Mouse (Mus musculus) lung, adult 2 months (tissue): ENCODE data around the gene Smarcd2. TPM values are rescaled to one million over a fixed set of nuclear protein-coding genes. Genes with fewer than 3 reads are reported as not detected.

Source experiments
- DNase-seq: peaks from one replicate; pipeline ENCODE4 v3.0.0; 2022
- H3K4me1 ChIP-seq: fragments of 200-500 bp; 2 replicates; pipeline ENCODE4 v1.6.1; 2011; ENCODE audit warnings: low read length; ENCODE audit not compliant: control insufficient read depth, insufficient read depth
- H3K4me3 ChIP-seq: fragments of 200-500 bp; replicated peaks from 2 replicates; pipeline ENCODE3; 2011; ENCODE audit warnings: low read depth, mild to moderate bottlenecking, control low read depth, low read length; ENCODE audit errors: extremely low read depth
- CTCF ChIP-seq: fragments of 200-500 bp; IDR thresholded peaks from 2 replicates; pipeline ENCODE4 v1.5.1; 2011; ENCODE audit warnings: mild to moderate bottlenecking, low read length, control low read depth; ENCODE audit not compliant: insufficient read depth
- POLR2A ChIP-seq: fragments of 200-500 bp; IDR thresholded peaks from 2 replicates; pipeline ENCODE4 v1.6.1; 2011; ENCODE audit warnings: low read depth, mild to moderate bottlenecking, control low read depth, low read length, borderline replicate concordance; ENCODE audit errors: extremely low read depth
- WGBS: fragments of 180-500 bp; shearing (Covaris S2); methylation state at CpG from one replicate; pipeline ENCODE4 v1.1.7; 2018; 5-methylcytosine and 5-hydroxymethylcytosine counted together
- polyA plus RNA-seq: library from polyadenylated mRNA; depleted of rRNA; stranded (reverse); fragments of >200 nt; gene quantifications from 2 replicates; pipeline ENCODE4 v1.2.3, GENCODE M21; 2012

The Smarcd2 gene
- polyA plus RNA-seq, 1 experiment = 125 TPM

- Histone ChIP-seq H3K4me3 (no peak overlapping the region), H3K4me1 (no peaks in the 10 kb centered on the region)
- 75% methylated on average over 6 of the region's 6 CpGs for WGBS
- TF ChIP-seq CTCF = no peak
- no peak for TF ChIP-seq POLR2A
- no peak for DNase-seq
Measured at GRCm38 (mm10) chr11:106282452-106282851, 9.7 kb upstream of the Smarcd2 start.

GRCm38 (mm10) chr11:106276454-106276853 is 3.7 kb upstream of the Smarcd2 start, which contains the start of gene Tcam1:
Tcam1 (plus strand) TSS chr11:106276672.
- H3K4me1 ChIP-seq = peaks cover 13% of the 10 kb centered on the region
- TF ChIP-seq CTCF (peak; percentile 92), POLR2A (no peak)
- peak; percentile 96 for DNase-seq
- peak within 1 kb of the TSS; percentile 41 for H3K4me3 ChIP-seq
- WGBS = 4% methylated on average over 25 of the region's 25 CpGs

DNA sequence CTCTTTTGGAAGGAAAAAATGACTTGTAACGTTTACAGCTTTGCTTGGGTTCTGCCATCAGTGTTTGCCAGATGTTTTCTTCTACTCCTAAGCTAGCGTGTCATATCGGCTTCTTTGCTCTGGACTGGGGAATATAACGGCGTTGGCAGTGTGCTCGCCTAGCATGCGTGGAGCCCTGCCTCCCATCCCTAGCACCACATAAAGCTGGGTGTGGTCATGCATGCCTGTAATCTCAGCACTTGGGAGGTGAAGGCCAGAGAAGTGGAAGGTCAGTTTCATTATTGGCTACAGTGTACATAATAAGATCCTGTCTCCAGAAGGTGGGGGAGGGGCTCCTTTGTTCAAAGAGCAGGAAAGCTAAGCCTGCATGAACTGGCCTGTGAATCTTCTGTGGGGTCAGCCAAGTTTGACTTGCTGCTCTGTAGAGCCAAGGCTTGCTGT is 2.2 kb upstream of the Smarcd2 start:
- 33% methylated on average over 7 of the region's 7 CpGs for WGBS
- no peak for DNase-seq
- TF ChIP-seq POLR2A (no peak), CTCF (no peak)
- Histone ChIP-seq H3K4me1 (peaks cover 21% of the 10 kb centered on the region), H3K4me3 (no peak overlapping the region)

GRCm38 (mm10) chr11:106274374-106274773 is 1.6 kb upstream of the Smarcd2 start:
- TF ChIP-seq CTCF (no peak), POLR2A (no peak)
- WGBS = 87% methylated on average over 1 of the region's 1 CpGs
- no peak for DNase-seq
- Histone ChIP-seq H3K4me3 (no peak overlapping the region), H3K4me1 (peaks cover 21% of the 10 kb centered on the region)

- 95% methylated on average over 6 of the region's 6 CpGs for WGBS
- H3K4me3 ChIP-seq = no peak overlapping the region
Measured at GRCm38 (mm10) chr11:106273811-106274210, 1.0 kb upstream of the Smarcd2 start.

GRCm38 (mm10) chr11:106273311-106273684 is 526 bp upstream of the Smarcd2 start:
- WGBS = 7% methylated on average over 16 of the region's 16 CpGs
- H3K4me3 ChIP-seq = peak overlapping the region; percentile 82

More at GRCm38 (mm10) chr11:106273811-106274210, 1.0 kb upstream of the Smarcd2 start:
- DNase-seq = no peak
- peaks cover 27% of the 10 kb centered on the region for H3K4me1 ChIP-seq
- TF ChIP-seq CTCF (no peak), POLR2A (no peak)

GRCm38 (mm10) chr11:106271794-106272643 is 753 bp downstream of the Smarcd2 start:
- 2% methylated on average over 41 of the region's 41 CpGs for WGBS
- TF ChIP-seq CTCF = no peak
- no peak for TF ChIP-seq POLR2A
- Histone ChIP-seq H3K4me1 (peaks cover 40% of the 10 kb centered on the region), H3K4me3 (peak overlapping the region; percentile 85)
- peak; percentile 32 for DNase-seq

More at GRCm38 (mm10) chr11:106273311-106273684, 526 bp upstream of the Smarcd2 start:
- TF ChIP-seq POLR2A (no peak), CTCF (no peak)
- H3K4me1 ChIP-seq = peaks cover 31% of the 10 kb centered on the region
- DNase-seq = no peak

DNA sequence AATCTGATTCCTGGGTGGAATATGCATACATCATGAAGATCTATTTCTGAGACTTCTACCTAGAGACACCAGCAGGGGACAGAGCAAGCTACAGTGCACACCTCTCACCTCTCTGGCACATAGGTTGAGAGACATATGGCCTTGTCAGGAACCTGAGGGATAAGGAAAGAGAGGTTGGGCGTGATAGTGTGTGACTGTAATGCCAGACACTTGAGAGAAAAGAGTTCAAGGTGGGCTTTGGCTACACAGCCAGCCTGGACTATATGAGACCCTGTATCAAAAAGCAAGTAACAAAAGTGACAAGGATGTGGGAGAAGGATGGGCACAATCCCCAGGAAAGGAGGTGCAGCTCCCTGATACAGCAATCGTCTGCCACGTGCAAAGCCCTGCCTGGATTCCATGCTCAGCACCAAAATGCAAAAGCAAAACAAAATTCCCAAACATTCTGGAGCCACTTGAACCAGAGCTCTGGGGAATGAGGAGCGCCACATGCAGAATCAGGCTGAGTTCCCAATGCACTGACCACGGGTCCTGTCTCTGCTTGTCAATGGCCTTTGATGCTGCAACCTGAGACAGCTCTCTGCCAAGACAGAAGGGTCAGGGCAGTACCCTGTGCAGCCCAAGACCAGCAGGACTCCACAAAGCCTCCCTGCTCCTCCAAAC is 1.5 kb downstream of the Smarcd2 start:
- 13% methylated on average over 5 of the region's 5 CpGs for WGBS
- DNase-seq = no peak
- peaks cover 40% of the 10 kb centered on the region for H3K4me1 ChIP-seq
- TF ChIP-seq CTCF (no peak), POLR2A (no peak; the same call in 1 of the 2 replicates)
- H3K4me3 ChIP-seq = peak overlapping the region; percentile 85

DNA sequence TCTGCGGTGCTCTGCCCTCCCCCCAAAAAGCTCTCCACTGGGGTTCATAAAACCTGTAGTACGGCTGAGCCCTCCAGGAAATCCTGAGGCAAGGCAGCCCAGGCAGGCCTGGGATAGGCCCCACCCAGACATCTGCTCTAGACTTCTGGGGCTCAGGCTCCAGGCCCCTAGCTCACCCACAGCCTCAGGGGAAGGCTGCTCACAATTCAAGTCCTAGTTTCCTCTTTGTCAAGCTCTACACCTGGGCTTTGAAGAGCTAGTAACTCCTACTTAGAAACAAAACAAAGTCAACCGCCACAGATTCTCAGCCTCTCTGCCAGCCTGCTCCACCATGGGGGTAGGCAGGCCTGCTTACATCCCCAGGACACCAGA is 3.7 kb downstream of the Smarcd2 start:
- WGBS = 19% methylated on average over 3 of the region's 3 CpGs
- Histone ChIP-seq H3K4me3 (peak overlapping the region; percentile 15), H3K4me1 (peaks cover 28% of the 10 kb centered on the region)
- TF ChIP-seq POLR2A = no peak
- no peak for TF ChIP-seq CTCF
- peak; percentile 30 for DNase-seq

GRCm38 (mm10) chr11:106268326-106269059 is 4.3 kb downstream of the Smarcd2 start:
- no peak for TF ChIP-seq CTCF
- peak; percentile 40; the same call in 1 of the 2 replicates for TF ChIP-seq POLR2A
- peak; percentile 67 for DNase-seq
- Histone ChIP-seq H3K4me3 (no peak overlapping the region), H3K4me1 (peaks cover 28% of the 10 kb centered on the region)
- 38% methylated on average over 8 of the region's 8 CpGs for WGBS
